Mouse (Mus musculus) left cerebral cortex, adult 11 months (tissue): ENCODE results near the gene Paox.
A peak's percentile ranks its signal among the peaks of the same experiment; 100 is the strongest.
"Not testable (repeated sequence)": the region's sequence is repeated elsewhere in the genome, so short reads cannot be mapped to it uniquely, and the experiment has no call there.

ENCODE experiments used
- DNase-seq: peaks from one replicate; pipeline ENCODE4 v3.0.0; 2022; ENCODE audit warnings: low spot score

Gene Paox

DNA sequence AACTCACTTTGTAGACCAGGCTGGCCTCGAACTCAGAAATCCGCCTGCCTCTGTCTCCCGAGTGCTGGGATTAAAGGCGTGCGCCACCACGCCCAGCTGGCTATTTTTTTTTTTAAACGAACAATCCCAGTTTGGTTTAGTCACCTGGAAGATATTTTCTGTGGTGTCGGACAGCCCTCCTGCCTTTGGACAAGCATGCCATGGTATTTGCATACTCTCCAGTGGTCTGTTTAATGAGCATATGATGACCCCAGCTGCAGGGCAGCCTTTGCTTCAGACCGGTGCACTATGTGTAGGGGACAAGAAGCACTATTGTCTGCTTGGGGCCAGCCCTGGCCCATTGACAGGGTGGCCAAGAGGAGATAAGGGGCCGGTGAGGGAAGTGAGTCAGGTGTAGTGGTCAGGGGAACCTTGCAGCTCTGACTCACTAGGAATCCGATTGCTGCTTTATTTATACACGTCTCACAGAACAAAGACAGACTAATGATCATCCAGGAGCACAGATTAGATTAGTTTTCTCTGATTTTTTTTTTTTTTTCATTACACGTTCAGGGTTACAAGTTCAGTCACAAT, 5.8 kb downstream of the Paox start:
- no peak for DNase-seq

DNA sequence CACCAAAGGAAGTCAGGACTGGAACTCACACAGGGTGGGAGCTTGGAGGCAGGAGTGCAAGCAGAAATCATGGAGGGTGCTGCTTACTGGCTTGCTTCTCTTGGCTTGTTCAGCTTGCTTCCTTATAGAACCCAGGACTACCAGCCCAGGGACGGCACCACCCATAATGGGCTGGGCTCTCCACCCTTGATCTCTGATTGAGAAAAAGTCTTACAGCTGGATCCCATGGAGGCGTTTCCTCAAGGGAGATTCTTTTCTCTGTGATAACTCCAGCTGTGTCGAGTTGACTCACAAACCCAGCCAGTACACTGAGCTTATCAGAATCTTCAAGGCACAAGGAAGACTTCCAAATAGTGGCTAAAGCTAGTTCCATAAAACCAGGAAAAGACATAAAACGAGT, 7.2 kb downstream of the Paox start:
- no peak for DNase-seq

DNA sequence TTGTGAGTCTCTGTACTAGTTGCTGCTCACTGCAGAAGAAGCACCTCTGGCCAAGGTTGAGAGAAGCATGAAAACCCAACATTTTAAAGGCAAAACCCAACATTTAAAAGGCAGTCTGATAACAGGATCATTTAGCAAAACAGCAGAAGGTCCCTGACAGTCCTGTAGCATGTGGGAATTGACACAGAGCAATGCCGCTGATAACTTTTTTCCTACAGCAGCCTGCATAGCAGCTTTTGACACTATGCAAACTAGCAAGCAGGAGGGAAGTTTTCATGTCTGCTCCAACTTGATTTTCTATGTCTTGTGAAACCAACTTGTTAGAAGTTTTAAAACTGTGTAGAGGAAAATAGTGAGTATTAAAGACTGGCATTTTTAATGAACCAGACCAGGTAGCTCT, 8.8 kb downstream of the Paox start:
- no peak for DNase-seq

DNA sequence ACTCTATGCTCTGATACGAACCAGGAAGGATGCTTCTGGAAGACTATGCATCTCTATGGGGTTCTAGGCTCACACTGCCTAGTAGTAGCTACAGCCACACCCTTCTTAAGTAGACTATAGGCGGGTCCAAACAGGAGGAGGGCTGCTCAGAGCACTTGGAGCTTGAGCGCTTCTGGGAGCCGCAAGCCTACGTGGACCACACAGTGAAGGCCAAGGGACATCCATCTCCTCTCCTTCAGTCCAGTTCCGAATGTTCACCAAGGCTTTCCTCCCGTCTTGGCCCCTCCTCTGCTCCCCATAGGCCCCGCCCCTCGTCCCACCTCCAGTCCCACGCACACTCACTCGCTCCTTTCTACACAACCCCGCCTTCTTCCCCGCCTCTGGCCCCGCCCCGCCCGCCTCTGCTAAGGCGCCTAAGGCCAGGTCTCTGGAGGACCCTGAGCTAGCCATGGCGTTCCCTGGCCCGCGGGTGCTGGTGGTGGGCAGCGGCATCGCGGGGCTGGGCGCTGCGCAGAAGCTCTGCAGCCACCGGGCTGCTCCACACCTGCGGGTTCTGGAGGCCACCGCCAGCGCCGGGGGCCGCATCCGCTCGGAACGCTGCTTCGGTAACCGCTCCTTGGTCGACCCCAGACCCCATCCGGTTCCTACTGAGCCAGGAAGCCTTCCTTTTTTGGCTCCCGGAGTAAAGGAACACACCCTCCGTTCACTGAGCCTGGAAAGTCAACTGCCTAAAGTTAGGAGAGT, 9.9 kb downstream of the Paox start:
- DNase-seq, result peak; percentile 75

DNA sequence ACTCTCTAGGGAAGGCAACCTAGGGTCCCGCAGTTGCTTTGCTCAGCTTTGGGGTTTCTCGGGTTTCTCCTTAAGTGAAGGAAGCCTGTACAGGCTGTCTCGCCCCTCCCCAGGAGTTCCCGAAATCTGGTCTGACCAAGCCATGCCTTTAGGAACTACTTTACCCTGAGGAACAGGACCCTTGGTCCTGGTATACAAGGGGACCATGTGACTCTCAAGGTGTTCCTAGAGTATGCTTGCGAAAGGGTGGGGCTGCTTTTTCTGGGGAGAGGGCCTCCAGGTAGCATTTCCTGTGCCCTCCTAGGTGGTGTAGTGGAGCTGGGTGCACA, 10.4 kb downstream of the Paox start:
- no peak for DNase-seq

DNA sequence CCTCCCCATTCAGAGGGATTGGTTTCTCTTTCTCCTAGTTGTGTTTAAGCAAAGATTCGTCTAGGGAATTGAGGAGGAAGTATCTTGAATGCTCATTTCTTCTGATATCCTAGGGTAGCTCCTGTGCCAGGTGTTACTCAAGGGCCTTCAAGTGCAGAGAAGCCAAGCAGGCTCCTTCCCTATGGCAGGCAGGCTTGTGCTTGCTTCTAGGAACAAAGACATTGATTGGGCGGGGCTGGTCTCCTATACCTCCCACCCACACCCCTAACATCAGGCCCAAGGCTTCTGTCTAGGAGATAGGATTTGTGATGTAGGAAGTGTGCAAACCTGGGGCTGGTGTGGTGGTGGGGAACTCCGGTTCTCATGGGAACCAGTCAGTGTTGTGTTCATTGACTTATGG, 11.3 kb downstream of the Paox start:
- no peak for DNase-seq

DNA sequence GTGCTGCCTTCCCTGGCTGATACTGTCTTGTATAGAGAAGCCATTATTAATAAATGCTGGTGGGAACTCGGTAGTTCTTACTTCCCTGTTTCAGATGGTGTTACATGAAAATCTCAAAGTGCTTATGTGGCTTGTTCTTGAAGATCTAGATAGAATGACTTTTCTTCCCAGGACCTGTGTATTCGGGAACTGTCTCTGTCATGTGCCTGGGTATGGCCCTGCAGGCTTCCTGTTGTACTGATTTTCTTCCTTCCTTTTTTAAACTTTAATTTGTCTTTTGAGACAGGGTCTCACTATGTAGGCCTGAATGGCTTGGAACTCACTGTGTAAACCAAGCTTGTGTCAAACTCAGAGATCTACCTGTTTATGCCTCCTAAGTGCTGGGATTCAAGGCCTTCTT, 12.3 kb downstream of the Paox start:
- no peak for DNase-seq

DNA sequence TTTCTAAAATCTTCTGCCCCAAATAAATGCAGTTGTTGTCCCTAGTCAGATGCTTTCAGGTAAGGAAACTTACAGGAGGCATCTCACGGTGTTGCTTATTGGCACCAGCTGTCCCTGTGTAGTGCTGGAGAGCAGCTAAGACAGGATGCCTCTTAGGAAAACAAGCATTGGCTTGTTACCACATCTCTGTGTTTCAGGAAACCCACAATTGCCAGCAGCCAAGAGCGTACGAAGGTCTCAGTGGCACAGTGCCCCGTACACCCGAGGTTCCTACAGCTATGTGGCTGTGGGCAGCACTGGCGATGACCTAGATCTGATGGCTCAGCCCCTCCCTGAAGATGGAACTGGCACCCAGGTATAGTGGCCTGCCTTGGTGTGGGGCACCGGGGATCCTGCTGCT, 16.6 kb downstream of the Paox start:
- not testable (repeated sequence) for DNase-seq

DNA sequence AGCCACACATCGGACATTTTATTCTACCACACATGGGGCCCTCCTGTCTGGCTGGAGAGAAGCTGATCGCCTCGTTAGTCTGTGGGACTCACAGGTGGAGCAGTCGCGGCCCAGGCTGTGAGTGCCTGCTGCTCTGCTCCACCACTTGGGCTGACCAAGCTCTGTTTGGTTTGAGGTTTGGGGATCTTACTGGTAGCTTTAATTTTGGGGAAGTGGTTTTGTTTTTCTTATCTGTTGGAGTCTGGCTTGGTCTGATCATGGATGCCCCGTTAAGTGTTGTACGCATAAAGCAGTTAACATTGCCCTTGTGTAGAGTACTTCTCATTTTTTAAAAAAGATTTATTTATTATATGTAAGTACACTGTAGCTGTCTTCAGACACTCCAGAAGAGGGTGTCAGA, 18.4 kb downstream of the Paox start:
- DNase-seq, result not testable (repeated sequence)

DNA sequence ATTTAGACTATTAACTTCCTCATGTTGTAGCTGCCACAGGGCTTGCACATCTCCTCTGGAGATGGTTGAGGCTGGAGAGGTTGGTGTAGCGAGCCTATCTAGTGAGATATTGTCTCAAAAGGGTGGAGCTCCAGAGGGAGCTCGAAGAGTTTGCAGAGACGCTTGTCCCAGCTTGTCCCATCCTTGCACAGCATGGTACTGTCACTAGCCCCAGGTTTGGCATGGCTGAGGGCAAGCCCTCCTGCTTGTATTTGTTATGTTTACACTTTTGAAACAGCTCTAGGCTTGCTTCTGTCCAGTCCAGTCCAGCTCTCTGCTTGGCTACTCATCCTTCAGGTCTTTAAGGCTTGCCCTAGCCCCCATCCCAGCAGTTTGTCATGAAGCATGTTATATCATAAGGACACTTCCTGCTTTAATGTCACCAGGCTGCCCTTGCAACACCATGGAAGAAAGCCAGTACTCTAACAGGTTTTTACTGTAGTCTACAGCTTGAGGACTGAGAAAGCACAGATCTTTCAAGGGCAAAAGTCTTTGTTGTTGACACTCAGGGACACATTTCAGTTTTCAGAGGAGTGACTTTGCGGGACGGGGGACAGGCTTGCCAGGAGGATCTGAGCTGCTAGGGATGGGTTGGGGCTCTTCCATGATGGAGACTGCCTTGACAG, 19.6 kb downstream of the Paox start:
- no peak for DNase-seq

DNA sequence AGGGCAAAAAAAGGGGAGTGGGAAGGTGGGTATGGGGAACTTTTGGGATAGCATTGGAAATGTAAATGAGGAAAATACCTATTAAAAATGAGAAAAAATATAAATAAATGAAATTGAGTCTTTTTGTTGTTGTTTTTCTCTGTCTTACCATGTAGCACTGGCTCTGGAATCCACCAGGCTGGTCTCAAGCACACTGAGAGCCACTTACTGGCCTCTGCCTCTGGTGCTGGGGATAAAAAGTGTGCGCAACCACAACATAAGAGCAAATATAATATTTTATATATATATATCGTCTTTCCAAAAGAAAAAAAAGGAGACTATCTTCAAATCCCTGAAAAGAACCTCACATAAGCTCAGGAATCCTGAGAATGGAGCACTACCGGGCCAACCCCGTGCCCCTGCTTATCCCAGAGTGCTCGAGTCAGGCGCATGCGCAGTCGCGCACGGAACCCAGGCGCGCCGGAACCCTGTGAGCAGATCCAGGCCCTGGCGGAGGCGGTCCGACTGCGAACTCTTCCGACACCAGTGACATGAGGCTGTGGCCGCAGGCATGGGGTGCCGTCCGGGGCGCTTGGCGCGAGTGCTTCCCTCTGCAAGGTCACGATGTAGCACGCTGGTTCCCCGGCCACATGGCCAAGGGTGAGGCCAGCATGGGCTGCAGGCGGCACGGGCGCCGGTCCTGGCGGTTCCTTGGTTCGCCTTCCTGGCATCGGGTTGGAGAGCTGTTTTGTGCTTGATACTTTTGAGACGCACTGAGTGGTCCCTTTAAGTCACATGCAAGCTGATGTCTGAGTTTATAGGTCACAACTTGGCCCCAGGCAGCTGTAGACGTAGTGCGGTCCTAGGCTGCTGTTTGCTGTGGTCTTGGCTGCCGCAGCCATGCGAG, 21.8 kb downstream of the Paox start, which contains the start of gene Mtg1:
Gene Mtg1, plus strand, starts transcription at position 430 of the 886 bp plus-strand sequence.
- DNase-seq, result peak; percentile 97

DNA sequence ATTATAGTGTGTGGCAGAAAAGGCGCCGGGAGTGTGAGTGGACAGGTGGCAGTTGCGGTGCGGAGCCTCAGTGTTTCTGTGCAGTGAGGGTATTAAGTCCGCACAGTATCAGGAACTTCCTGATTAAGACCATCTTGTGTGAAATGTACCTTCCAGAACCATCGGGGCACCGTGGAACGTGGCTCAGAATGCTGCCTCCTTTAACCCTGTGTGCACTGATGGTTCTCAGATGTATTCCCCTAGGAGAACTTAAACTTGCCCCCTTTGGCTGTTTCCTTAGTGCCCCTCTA, 22.4 kb downstream of the Paox start:
- DNase-seq, result no peak

DNA sequence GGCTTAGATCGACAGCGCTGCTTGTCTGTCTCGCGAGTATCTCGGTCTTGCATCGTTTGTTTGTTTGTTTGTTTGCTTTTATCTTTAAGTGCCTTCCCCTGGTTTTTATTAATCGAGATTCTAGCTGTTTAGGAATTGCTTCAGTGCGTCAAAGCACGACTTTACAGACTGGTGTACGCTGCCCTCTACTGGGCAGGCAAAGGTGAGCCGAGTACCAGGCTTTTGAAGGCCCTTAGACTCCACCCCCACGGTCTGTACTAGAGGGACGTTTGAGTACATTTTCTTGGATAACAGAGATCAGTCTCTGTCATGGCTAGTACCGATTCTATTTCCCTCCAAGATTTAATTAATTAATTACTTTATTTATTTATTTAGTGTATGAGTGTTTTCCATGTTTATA, 25.8 kb downstream of the Paox start:
- no peak for DNase-seq

DNA sequence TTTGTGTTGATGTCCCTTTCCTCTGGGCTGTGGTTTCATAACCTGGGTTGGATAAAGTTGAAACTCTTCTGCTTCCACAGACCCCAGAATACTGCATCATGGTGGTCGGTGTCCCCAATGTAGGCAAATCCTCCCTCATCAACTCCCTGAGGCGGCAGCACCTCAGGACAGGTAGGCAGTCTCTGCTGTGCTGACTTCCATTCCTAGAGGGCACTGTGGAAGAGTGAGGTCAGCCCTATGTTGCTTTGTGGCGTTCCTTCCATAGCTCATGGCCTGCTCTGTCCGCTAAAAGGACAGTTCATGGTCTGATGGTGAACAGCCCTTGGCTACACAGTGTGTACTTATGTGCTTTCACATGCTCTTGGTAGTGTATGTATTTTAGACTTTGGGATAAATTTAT, 29.0 kb downstream of the Paox start:
- no peak for DNase-seq

DNA sequence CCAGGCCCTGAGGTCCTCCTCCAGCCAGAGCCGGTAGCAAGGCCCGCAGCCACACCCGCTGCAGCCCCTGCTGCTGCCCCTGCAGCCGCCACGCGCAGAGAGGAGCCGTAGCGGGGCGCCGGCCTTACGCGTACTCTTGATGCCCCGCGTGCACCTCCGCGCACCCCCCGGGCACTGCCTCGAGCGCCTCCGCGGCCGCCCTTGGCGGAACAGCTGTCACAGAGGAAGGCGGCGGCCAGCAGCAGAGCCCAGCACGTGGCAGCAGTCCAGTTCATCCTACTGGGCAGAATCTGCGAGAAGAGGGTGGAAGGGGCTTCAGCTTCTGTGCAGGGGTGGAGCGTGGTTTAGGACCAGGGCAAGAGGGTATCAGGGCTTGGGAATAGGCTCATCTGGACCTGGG, 37.8 kb downstream of the Paox start:
- no peak for DNase-seq

DNA sequence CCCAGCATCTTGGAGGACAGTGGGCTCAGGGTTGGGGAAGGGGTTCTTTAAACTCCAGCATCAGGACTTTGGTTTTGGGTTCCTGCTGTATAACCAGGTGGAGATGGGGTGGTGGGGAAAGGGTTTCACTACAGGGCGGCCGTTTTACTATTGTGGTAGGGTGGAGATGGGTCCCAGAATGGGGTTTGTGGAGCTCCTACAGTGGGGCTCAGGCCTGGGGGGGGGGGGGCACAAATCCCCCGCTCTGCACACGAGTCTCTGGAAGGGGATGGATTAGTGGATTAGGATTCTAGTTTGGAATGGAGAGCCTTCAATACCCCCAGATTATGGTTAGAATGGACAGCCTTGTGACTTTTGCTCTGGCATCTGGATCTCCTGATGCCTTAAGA, 38.2 kb downstream of the Paox start:
- DNase-seq, result no peak

DNA sequence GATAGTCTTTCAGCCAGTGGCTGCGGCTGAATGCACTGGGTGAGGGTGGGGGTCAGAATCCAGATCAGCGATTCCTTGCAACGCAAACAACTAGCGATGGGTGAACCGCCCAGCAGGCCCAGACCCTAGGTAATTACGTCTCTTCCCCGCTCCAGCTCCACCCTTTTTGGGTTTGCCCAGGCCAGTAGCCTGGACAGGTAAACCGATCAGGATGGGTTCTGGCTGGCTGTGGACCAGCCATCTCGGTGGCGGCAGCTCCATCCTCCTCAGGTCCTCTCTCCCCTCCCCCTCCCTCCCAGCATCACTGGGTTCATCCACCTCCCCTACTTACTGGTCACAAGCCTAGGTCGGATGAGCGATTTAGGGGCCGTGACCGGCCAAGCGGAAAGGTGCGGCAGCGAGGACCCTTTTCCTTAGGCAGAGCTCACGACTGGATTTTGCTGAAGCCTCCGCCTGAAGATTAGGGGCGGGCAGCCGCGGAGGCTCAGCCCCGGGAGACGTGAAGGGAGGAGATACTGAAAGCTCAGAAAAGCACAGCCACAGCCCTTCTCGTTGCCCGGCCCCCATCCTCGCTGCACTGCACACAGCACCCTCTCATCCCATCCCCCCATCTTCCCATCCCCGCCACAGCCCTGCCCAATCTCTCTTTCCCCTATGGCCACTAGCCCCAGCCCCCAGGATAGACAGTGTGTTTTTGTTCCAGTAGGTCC, 38.8 kb downstream of the Paox start, which contains the start of gene Sprn:
Gene Sprn, minus strand, starts transcription at position 660 of the 710 bp plus-strand sequence.
- DNase-seq, result peak; percentile 63

DNA sequence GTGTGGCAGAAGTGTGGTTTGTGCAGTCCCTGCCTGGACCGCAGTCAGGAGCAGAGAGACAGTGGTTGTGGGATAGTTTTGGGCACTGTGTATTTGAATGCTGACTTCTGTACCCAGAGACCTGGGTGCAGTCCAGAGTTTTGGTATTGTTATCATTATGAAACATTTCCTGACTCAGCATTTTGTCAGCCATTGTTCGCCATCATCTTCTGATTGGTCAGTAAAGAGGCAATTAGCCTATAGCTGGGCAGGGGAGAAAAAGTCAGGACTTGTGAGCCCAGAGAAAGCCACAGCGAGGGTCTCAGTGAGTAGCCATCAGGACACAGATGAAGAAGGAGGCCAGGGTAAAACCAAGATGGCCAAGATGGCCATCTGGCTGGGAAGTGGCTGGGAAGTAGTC, 44.8 kb downstream of the Paox start:
- no peak for DNase-seq

DNA sequence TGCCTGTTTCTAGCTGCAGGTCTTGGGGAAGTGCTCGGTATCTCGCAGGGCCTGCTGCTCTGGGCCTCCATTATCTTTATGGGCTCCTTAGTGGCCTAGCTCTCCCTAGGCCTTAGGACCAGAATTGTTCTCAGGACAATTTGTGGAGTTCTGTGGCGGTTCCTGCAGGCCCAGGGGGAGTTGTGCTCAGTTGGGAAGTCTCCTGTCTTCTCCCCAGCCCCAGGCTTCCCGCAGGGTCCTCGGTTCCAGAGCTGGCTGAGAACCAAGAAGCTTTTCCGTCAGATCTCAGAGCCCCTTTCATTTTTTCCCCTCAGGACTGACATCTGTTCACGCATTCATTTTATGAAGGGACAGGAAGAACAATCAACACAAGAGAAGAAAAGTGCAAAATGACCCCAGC, 49.1 kb downstream of the Paox start, which contains the start of gene Olfr522:
Gene Olfr522, minus strand, starts transcription at position 101 of the 400 bp plus-strand sequence.
- DNase-seq, result no peak

DNA sequence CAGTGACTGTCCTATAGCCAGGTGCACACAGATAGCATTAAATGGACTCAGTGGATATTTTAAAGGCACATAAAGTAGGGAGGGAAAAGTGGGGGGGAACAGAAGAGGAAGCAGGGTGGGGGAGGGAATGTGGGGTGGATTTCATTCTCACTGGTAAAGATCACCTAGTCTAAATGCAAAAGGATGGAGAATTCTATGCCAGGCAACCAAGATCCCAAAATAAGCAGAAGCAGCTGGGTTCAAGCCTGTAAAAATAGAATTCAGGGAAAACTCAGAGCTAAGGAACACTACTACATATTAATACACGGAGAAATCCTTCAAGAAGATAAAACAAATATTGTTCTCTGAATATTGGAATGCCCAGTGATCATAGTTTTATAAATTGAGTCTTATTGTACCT, 52.4 kb downstream of the Paox start:
- DNase-seq, result no peak

DNA sequence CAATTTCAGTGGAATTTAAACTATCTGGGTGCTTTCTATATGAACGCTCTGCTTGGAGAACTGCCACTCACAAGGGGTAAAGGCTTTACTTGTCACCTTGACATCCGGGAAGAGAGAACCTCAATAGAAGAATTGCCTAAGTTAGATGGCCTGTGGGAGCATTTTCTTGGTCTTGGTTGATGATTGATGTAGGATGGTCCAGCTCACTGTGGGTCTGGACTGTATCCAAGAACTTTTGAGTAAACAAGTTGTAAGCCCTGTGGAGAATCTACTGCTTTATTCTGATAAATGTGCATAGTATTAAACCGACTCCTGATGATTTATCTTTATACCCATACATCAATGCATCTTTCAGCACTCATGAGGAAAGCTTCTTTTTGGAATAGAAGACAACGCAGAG, 53.8 kb downstream of the Paox start:
- no peak for DNase-seq

DNA sequence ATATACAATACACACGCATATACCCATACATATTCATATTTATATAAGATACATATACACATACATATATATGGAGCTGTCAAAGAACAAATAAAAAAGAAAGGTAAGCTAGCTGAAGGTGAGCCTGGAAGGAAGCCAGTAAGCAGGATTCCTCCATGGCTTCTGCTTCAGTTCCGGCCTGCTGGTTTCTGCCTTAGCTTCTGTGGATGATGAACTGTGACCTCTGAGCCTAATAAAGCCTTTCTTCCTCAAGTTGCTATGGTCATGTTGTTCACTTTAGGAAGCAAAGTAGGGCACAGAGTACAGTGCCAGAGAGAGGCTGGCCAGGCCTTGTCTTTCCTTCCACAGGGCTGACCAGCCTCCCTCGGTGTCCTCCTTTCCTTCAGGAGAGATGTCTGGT, 55.3 kb downstream of the Paox start:
- no peak for DNase-seq
